Mouse (Mus musculus) heart, embryonic 15.5 days (tissue): ENCODE data around the gene Cntnap5a. TPM values are rescaled to one million over a fixed set of nuclear protein-coding genes. Genes with fewer than 3 reads are reported as not detected.
A peak's percentile ranks its signal among the peaks of the same experiment; 100 is the strongest.

Source experiments
- ATAC-seq: fragments of 200-750 bp; cut with Nextera tagmentation; replicated peaks from 2 replicates; pipeline ENCODE4 v1.8.0; 2017; ENCODE audit warnings: low read depth, moderate TSS enrichment; ENCODE audit not compliant: insufficient number of reproducible peaks, insufficient read depth, low FRiP score
- H3K27ac ChIP-seq: fragments of 300-500 bp; sonication (generic); 2 replicates; pipeline ENCODE4 v1.5.1; 2015; ENCODE audit warnings: mild to moderate bottlenecking, inconsistent platforms
- H3K27me3 ChIP-seq: fragments of 300-500 bp; sonication (generic); 2 replicates; pipeline ENCODE4 v1.6.1; 2015; ENCODE audit warnings: inconsistent platforms
- H3K36me3 ChIP-seq: fragments of 300-500 bp; sonication (generic); 2 replicates; pipeline ENCODE4 v1.6.1; 2015; ENCODE audit warnings: mild to moderate bottlenecking, inconsistent platforms
- H3K4me1 ChIP-seq: fragments of 300-500 bp; sonication (generic); replicated peaks from 2 replicates; pipeline ENCODE4 v1.6.1; 2015; ENCODE audit warnings: inconsistent platforms
- H3K4me2 ChIP-seq: fragments of 300-500 bp; sonication (generic); 2 replicates; pipeline ENCODE4 v1.6.1; 2015; ENCODE audit warnings: inconsistent platforms, mild to moderate bottlenecking, moderate library complexity
- H3K4me3 ChIP-seq: fragments of 300-500 bp; sonication (generic); 2 replicates; pipeline ENCODE4 v1.5.1; 2015; ENCODE audit warnings: mild to moderate bottlenecking, inconsistent platforms
- H3K9ac ChIP-seq: fragments of 300-500 bp; sonication (generic); 2 replicates; pipeline ENCODE4 v1.6.1; 2015; ENCODE audit warnings: mild to moderate bottlenecking, inconsistent platforms
- H3K9me3 ChIP-seq: fragments of 300-500 bp; sonication (generic); replicated peaks from 2 replicates; pipeline ENCODE4 v1.6.1; 2016; ENCODE audit warnings: inconsistent platforms
- WGBS: fragments of 180-500 bp; shearing (Covaris S2); methylation state at CpG from one replicate; pipeline ENCODE4 v1.1.7; 2015; ENCODE audit warnings: mixed read lengths; 5-methylcytosine and 5-hydroxymethylcytosine counted together
- polyA plus RNA-seq: library from polyadenylated mRNA; unstranded; fragments of >200 nt; fragmentation: Nextera tagmentation; extraction: Ambion mirVana; gene quantifications from 2 replicates; pipeline ENCODE4 v1.2.1, GENCODE M21; 2015

The Cntnap5a gene
- polyA plus RNA-seq, 1 experiment from 2014 or later: not detected

DNA sequence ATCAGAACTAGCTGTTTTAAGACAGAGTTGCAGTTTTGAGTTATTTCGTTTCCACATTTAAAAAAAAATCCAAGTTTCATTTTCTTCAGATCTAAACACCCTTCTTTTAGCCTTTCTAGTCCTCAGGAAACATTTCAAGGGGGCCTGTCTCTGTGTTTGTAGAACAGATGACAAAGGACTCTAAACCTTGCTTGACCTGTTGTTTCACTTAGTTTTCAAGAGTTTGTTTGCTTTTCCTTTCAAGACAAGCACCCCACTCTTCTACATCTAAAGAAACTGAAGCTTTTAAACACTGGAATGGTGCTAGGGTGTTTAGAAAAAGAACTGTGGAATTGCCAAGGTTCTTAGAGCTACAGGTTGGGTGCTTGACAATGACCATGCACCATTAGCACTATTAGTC is 233.8 kb downstream of the Cntnap5a start:
- Histone ChIP-seq H3K4me2 (no peak overlapping the region), H3K27me3 (no peaks in the 10 kb centered on the region), H3K27ac (no peak overlapping the region), H3K9ac (no peak overlapping the region), H3K4me3 (no peak overlapping the region), H3K9me3 (no peaks in the 10 kb centered on the region), H3K4me1 (no peaks in the 10 kb centered on the region), H3K36me3 (no peaks in the 10 kb centered on the region)
- WGBS: 57% methylated on average over 1 of the region's 1 CpGs
- ATAC-seq: no peak

DNA sequence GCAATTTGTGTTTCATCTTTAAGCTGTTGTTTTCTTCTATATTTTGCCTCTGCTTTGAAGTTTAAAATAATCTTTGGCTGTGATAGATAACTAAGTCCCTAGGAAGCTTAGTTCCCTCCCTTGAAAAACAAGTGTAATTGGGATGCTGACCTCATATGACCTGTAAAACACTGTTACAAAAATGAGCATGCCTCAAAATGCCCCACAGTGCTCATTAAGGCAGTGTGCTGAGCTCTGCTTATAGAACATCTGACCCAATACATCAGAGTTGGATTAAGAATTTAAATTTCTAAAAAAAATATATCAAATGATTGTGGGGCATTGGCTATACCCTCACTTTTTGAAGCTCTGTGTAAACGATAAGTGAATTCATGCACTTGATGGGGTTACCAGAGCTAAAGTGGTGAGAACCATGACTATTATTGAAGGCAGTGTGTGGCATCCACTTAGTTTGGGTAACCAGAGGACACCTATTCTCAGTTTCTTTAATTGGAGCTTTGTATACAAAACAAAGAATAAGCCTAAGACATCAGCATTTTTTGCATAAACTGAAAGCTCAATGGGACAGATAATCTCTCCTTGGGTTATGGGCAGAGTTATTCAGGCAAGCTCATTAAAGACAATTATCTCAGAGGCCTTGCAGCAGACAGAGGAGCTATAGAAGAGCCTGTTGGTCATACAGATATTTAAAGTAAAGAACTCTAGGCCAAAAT is 241.6 kb downstream of the Cntnap5a start:
- Histone ChIP-seq H3K27me3 (no peaks in the 10 kb centered on the region), H3K9ac (no peak overlapping the region), H3K36me3 (no peaks in the 10 kb centered on the region), H3K4me3 (no peak overlapping the region), H3K4me1 (no peaks in the 10 kb centered on the region), H3K27ac (no peak overlapping the region), H3K4me2 (no peak overlapping the region), H3K9me3 (no peaks in the 10 kb centered on the region)
- no peak for ATAC-seq
- 76% methylated on average over 1 of the region's 1 CpGs for WGBS

DNA sequence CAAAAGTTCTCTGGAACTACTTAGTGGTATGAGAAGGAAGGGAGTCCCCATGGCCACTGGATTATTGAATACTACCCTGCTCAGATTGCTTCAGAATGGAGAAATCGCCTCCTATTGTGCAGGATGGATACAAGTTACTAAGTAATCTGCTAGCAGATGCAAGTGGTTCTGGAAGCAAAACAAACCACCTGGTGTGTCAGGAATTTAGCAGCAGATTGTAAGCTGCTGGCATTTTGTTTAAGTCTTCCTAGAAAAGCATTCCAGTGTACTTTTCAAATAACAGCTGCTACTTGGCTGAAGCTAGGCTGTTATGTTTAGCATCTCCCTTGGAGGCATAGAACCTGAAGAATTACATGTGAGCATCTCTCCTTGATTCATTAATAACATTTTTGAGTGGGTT is 247.5 kb downstream of the Cntnap5a start:
- Histone ChIP-seq H3K36me3 (no peaks in the 10 kb centered on the region), H3K4me3 (no peak overlapping the region), H3K9ac (no peak overlapping the region), H3K27ac (no peak overlapping the region), H3K9me3 (no peaks in the 10 kb centered on the region), H3K4me2 (no peak overlapping the region), H3K4me1 (no peaks in the 10 kb centered on the region), H3K27me3 (no peaks in the 10 kb centered on the region)
- no peak for ATAC-seq
- WGBS: 49% methylated on average over 1 of the region's 1 CpGs

DNA sequence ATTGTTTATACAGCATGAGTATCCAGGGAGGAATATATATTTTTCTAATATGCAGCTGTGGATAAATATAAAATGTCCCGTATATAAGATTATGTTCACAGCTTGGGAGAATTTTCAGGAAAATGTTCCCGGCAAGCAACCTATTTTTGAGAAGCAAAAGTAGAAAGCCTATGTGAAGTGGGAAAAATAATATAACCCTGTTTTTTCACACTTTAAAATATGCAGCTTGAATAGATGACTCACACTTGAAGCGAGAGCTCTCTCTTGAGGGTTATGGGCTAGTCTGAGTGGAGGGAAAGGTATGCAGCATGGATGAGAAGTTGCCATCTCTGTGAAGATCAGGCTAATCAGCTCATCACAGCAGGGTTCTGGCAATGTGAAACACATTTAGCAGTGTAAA is 261.3 kb downstream of the Cntnap5a start:
- H3K4me3 ChIP-seq: no peak overlapping the region
- H3K36me3 ChIP-seq: no peaks in the 10 kb centered on the region
- no peaks in the 10 kb centered on the region for H3K4me1 ChIP-seq
- no peak overlapping the region for H3K27ac ChIP-seq
- no peaks in the 10 kb centered on the region for H3K27me3 ChIP-seq
- WGBS: 72% methylated on average over 3 of the region's 3 CpGs
- no peaks in the 10 kb centered on the region for H3K9me3 ChIP-seq
- no peak for ATAC-seq
- no peak overlapping the region for H3K9ac ChIP-seq
- H3K4me2 ChIP-seq: no peak overlapping the region

DNA sequence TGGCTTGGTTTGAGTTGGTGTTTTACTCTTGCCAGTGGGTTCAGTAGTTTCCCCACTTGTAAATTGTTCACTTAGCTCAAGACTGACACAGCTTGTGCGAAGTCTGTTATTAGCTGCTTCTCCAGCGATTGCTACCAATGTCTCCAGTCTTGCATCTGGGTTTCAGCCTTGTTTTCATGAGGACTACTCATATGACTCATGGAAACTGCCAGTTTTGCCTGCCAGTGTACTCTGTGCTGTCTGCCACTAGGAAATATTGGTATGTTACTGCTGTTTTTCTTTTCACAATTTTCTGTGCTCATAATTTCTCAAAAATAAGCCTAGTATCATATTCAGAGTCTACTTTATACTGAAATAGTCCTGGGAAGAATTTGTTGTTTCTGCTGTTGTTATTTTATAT is 272.0 kb downstream of the Cntnap5a start:
- WGBS: 82% methylated on average over 2 of the region's 2 CpGs
- H3K4me3 ChIP-seq: no peak overlapping the region
- ATAC-seq: no peak
- H3K9ac ChIP-seq: no peak overlapping the region
- no peaks in the 10 kb centered on the region for H3K27me3 ChIP-seq
- no peaks in the 10 kb centered on the region for H3K9me3 ChIP-seq
- H3K4me1 ChIP-seq: no peaks in the 10 kb centered on the region
- H3K36me3 ChIP-seq: no peaks in the 10 kb centered on the region
- no peak overlapping the region for H3K27ac ChIP-seq
- no peak overlapping the region for H3K4me2 ChIP-seq

DNA sequence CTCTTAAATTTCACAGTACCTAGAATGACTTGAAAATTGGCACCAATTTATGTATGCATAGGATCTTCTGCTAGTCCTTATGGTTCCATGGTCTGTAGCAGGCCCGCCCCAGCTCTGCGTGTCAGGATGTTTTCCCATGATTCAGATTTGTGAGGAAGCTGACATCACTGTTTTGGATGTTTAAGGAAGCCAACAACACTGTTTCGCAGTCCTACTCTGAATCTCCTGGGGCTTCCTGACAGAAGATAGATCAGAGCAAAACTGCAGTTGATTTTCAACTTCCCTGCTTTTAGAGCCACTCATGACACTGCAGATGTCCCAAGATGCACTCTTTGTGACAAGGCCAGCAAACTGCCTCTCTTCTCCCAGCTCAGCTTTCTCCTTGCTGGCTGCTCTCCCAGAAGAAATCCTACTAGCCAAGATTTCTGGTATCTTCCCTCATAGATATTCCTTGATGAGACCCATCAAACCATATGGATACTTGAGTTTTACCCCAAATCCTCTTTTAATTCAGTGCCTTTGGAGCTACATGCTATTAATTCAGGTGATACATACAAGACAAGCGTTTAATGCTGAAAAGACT is 280.5 kb downstream of the Cntnap5a start:
- Histone ChIP-seq H3K9me3 (no peaks in the 10 kb centered on the region), H3K4me2 (no peak overlapping the region), H3K36me3 (no peaks in the 10 kb centered on the region), H3K4me3 (no peak overlapping the region), H3K27me3 (no peaks in the 10 kb centered on the region), H3K27ac (no peak overlapping the region), H3K9ac (no peak overlapping the region), H3K4me1 (no peaks in the 10 kb centered on the region)
- peak; percentile 31; the same call in 1 of the 2 replicates for ATAC-seq
- WGBS: 69% methylated on average over 4 of the region's 4 CpGs

DNA sequence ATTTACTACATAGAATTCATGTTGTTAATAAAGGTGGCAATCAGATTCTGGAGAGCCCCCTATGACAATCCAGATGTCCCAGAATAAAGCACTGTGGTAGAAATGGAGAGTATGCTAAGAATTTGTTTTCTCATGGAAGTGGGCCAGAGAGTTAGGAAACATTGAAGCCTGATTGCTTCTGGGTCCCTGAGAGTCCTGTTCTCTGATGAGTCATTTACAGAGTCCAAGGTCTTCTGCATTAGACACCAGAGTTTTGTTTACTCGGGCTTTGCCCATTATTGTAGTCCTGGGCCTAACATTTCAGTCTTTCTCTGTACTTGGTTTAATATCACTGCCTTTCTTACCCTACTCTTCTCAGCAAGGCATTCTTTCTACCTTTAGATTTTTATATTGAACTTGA is 305.6 kb downstream of the Cntnap5a start:
- ATAC-seq: no peak
- H3K36me3 ChIP-seq: no peaks in the 10 kb centered on the region
- H3K4me1 ChIP-seq: no peaks in the 10 kb centered on the region
- H3K9me3 ChIP-seq: no peaks in the 10 kb centered on the region
- H3K27me3 ChIP-seq: no peaks in the 10 kb centered on the region
- no peak overlapping the region for H3K4me2 ChIP-seq
- no peak overlapping the region for H3K9ac ChIP-seq
- no peak overlapping the region for H3K27ac ChIP-seq
- no peak overlapping the region for H3K4me3 ChIP-seq
- 78% methylated on average over 1 of the region's 1 CpGs for WGBS

DNA sequence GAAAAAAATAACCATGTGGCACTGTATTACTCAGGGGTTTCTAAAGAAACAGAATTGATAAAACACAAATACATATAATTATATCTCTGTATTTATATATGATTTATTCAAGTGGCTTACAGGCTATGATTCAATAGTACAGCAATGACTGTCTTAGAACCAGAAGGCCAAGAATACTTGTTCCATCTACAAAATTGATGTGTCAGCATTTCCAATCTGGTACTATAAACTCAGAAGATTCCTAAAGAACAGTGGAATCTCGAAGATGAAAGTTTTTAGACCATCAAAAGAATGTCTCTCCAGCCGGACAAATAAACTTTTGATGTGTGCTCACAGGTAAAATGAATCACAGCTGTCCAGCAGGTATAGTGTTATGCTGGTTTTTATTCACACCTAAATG is 331.2 kb downstream of the Cntnap5a start:
- Histone ChIP-seq H3K4me2 (no peak overlapping the region), H3K36me3 (no peaks in the 10 kb centered on the region), H3K4me1 (no peaks in the 10 kb centered on the region), H3K9me3 (no peaks in the 10 kb centered on the region), H3K4me3 (no peak overlapping the region), H3K27ac (no peak overlapping the region), H3K27me3 (no peaks in the 10 kb centered on the region), H3K9ac (no peak overlapping the region)
- WGBS: 72% methylated on average over 2 of the region's 2 CpGs
- ATAC-seq: no peak

DNA sequence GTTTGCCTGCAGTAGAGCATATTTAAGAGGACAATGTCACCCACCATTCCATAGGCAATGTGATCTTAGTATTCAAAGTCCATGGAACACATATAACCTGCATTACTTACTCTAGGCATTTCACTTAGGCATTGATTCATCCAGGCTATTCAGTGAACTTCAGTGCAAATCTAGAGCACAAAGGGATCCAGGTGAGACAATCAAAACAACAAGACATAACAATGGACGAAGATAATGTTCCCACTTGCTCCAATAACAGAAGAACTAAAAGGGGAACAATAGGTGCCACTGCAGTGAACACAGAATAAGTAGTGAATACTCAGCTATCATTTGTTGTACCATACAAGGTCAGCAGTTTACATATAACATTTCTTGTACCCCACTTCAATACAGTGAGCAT is 345.1 kb downstream of the Cntnap5a start:
- Histone ChIP-seq H3K4me1 (no peaks in the 10 kb centered on the region), H3K36me3 (no peaks in the 10 kb centered on the region), H3K9ac (no peak overlapping the region), H3K4me2 (no peak overlapping the region), H3K4me3 (no peak overlapping the region), H3K9me3 (no peaks in the 10 kb centered on the region), H3K27me3 (no peaks in the 10 kb centered on the region), H3K27ac (no peak overlapping the region)
- ATAC-seq: no peak
- WGBS: 53% methylated on average over 1 of the region's 1 CpGs

DNA sequence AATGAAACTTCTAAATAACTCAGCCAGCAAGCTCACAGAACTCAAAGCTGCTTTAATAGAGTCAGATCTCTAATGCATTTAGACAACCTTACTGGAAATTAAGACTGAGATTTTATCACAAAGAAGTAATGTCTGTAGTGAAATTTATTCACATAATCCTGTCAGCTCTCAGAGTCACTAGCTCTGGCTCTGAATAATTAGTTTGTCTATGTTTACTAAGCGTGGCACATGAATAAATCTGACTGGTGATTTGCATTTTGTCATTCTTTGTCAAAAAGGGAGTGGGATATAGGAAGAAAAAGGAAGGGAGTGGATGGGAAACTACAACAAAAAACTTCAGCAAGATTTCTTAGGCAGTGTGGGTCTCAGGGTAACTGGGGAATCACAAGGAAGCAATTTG is 351.3 kb downstream of the Cntnap5a start:
- Histone ChIP-seq H3K36me3 (no peaks in the 10 kb centered on the region), H3K27me3 (no peaks in the 10 kb centered on the region), H3K9me3 (no peaks in the 10 kb centered on the region), H3K4me3 (no peak overlapping the region), H3K27ac (no peak overlapping the region), H3K9ac (no peak overlapping the region), H3K4me1 (no peaks in the 10 kb centered on the region), H3K4me2 (no peak overlapping the region)
- ATAC-seq: no peak
- WGBS: 59% methylated on average over 1 of the region's 1 CpGs

DNA sequence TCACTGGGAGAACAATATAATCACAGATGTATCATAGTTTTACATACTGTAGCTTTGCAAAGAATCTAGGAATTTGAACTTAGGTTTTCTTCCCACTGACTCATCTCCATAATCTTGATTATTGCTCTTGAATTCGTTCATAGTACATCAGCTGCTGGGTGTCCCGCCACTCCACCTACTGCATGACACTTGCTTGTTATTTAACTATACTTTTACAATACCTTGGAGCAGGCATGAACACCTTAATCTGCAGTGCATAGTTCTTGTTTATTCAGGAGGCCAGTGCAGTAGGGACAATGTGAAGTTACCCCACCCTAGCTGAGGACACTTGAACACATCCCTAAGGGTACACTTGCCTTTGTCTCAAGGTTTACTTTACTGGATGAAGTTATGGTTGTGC is 352.3 kb downstream of the Cntnap5a start:
- H3K36me3 ChIP-seq: no peaks in the 10 kb centered on the region
- 78% methylated on average over 2 of the region's 2 CpGs for WGBS
- no peaks in the 10 kb centered on the region for H3K27me3 ChIP-seq
- H3K27ac ChIP-seq: no peak overlapping the region
- H3K9ac ChIP-seq: no peak overlapping the region
- H3K4me1 ChIP-seq: no peaks in the 10 kb centered on the region
- H3K4me3 ChIP-seq: no peak overlapping the region
- no peaks in the 10 kb centered on the region for H3K9me3 ChIP-seq
- no peak overlapping the region for H3K4me2 ChIP-seq
- no peak for ATAC-seq

DNA sequence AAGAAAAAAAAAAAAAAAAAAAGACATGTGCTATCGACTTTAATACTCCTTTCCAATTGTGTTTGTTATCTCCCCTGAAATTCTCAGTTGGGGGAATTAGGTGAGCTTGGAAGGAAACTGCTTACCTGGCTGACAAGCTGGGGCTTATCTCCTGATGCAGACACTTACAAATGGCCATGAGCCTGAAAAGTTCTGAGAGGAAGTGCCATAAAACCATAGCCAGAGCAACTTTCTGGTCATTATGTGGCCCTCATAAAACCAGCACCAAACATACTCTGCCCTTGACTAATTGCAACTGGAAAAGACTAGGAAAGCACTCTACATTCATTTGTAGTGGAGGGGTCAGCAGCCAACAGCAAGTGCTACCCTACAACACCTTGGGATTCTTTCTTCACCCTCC is 359.5 kb downstream of the Cntnap5a start:
- H3K9ac ChIP-seq: no peak overlapping the region
- no peaks in the 10 kb centered on the region for H3K27me3 ChIP-seq
- no peak overlapping the region for H3K4me3 ChIP-seq
- H3K4me2 ChIP-seq: no peak overlapping the region
- no peaks in the 10 kb centered on the region for H3K4me1 ChIP-seq
- no peak for ATAC-seq
- no peak overlapping the region for H3K27ac ChIP-seq
- 18% methylated on average over 1 of the region's 1 CpGs for WGBS
- no peaks in the 10 kb centered on the region for H3K9me3 ChIP-seq
- no peaks in the 10 kb centered on the region for H3K36me3 ChIP-seq
